Mouse (Mus musculus) liver, postnatal 0 days (tissue): Measurements from ENCODE around the gene Lurap1.

Source experiments
- CTCF ChIP-seq: sonication (generic); IDR thresholded peaks from 2 replicates; pipeline ENCODE4 v1.5.1; 2016; ENCODE audit warnings: antibody characterized with exemption, low read depth
- EP300 ChIP-seq: IDR thresholded peaks from 2 replicates; pipeline ENCODE4 v1.6.1; 2016; ENCODE audit warnings: antibody characterized with exemption, low read depth, mild to moderate bottlenecking

DNA sequence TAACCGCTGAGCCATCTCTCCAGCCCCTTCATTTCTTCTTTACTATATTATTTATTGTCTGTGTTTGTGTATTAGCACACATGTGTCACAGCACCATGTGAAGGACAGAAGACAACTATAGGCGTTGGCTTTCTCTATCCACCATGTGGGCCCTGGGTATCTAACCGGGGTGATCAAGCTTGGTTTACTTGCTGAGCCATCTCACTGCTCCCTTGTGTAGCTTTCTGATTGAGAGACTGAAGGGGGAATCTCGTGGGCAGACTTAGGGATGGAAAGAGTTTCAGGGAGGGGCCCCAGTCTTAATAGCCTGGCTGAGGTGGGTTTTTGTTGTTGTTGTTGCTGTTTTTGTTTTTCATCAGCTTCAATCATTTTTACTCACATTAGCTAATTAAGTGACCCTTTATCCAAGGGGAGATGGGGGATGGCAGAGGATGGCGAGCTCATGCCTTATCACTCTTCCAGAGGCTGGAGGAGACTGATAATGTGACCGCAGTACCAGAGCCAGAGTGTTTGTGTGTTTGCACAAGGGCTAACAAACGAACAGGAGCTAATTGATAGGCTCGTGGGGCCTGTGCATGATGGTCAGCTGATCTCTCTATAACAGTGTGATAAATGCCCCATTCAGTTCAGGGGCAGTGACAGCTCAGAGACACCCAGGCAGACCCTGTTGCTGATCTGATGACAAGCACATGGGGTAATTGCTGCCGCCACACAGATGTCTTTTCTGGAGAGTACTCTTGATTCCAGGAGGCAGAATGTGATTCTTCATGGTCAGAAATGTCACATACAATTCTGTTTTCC is 42.6 kb upstream of the Lurap1 start:
- TF ChIP-seq CTCF, result no peak
- TF ChIP-seq EP300, result peak; percentile 93
